Mouse (Mus musculus) liver, embryonic 13.5 days (tissue): Measurements from ENCODE around the gene Rbm5. TPM values are rescaled to one million over a fixed set of nuclear protein-coding genes. Genes with fewer than 3 reads are reported as not detected.

ENCODE experiments used
- ATAC-seq: fragments of 200-750 bp; cut with Nextera tagmentation; 2 replicates; pipeline ENCODE4 v1.8.0; 2017; ENCODE audit warnings: low read depth, mild to moderate bottlenecking, moderate number of reproducible peaks, moderate library complexity
- DNase-seq: peaks from one replicate; pipeline ENCODE4 v3.0.0; 2022
- H3K27ac ChIP-seq: fragments of 300-500 bp; sonication (generic); 2 replicates; pipeline ENCODE4 v1.5.1; 2015; ENCODE audit warnings: moderate library complexity, mild to moderate bottlenecking, inconsistent platforms
- H3K27me3 ChIP-seq: fragments of 300-500 bp; sonication (generic); 2 replicates; pipeline ENCODE4 v1.6.1; 2015; ENCODE audit warnings: mild to moderate bottlenecking, inconsistent platforms
- H3K36me3 ChIP-seq: fragments of 300-500 bp; sonication (generic); 2 replicates; pipeline ENCODE4 v1.6.1; 2015; ENCODE audit warnings: mild to moderate bottlenecking, inconsistent platforms
- H3K4me1 ChIP-seq: fragments of 300-500 bp; sonication (generic); replicated peaks from 2 replicates; pipeline ENCODE4 v1.6.1; 2015; ENCODE audit warnings: inconsistent platforms
- H3K4me2 ChIP-seq: fragments of 300-500 bp; sonication (generic); 2 replicates; pipeline ENCODE4 v1.6.1; 2015; ENCODE audit warnings: inconsistent platforms, mild to moderate bottlenecking, moderate library complexity
- H3K4me3 ChIP-seq: fragments of 300-500 bp; sonication (generic); replicated peaks from 2 replicates; pipeline ENCODE4 v1.5.1; 2015; ENCODE audit warnings: mild to moderate bottlenecking, inconsistent platforms
- H3K9ac ChIP-seq: fragments of 300-500 bp; sonication (generic); 2 replicates; pipeline ENCODE4 v1.6.1; 2015; ENCODE audit warnings: mild to moderate bottlenecking, inconsistent platforms
- H3K9me3 ChIP-seq: fragments of 300-500 bp; sonication (generic); replicated peaks from 2 replicates; pipeline ENCODE4 v1.6.1; 2016; ENCODE audit warnings: inconsistent platforms
- WGBS: fragments of 180-500 bp; shearing (Covaris S2); methylation state at CpG from one replicate; pipeline ENCODE4 v1.1.7; 2015; ENCODE audit not compliant: insufficient replicate concordance; 5-methylcytosine and 5-hydroxymethylcytosine counted together
- polyA plus RNA-seq: library from polyadenylated mRNA; unstranded; fragments of >200 nt; fragmentation: Nextera tagmentation; extraction: Ambion mirVana; gene quantifications from 2 replicates; pipeline ENCODE4 v1.2.1, GENCODE M21; 2015

Gene Rbm5
- polyA plus RNA-seq, 1 experiment from 2014 or later = 64.7 TPM

DNA sequence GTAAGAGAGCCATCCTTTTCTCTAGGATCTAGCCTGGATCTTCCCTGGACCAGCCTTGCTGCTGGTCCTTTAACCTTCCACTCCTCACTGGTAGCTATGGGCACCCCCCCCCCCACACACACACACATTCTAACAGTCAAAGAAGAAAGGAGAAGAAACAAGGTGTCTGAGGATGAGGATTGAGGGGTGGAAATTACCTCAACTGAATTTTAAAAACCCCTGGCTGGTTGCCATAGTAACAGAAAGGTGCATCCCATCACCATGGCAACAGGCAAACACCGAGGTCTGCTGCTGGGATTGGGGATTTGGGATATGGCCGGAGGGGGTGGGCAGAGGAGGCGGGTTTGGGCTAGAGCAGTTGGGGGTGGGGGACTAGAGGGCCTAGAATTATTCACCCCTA is 41.1 kb downstream of the Rbm5 start:
- Histone ChIP-seq H3K27ac (no peak overlapping the region), H3K27me3 (peaks cover 10% of the 10 kb centered on the region)
- DNase-seq = no peak

DNA sequence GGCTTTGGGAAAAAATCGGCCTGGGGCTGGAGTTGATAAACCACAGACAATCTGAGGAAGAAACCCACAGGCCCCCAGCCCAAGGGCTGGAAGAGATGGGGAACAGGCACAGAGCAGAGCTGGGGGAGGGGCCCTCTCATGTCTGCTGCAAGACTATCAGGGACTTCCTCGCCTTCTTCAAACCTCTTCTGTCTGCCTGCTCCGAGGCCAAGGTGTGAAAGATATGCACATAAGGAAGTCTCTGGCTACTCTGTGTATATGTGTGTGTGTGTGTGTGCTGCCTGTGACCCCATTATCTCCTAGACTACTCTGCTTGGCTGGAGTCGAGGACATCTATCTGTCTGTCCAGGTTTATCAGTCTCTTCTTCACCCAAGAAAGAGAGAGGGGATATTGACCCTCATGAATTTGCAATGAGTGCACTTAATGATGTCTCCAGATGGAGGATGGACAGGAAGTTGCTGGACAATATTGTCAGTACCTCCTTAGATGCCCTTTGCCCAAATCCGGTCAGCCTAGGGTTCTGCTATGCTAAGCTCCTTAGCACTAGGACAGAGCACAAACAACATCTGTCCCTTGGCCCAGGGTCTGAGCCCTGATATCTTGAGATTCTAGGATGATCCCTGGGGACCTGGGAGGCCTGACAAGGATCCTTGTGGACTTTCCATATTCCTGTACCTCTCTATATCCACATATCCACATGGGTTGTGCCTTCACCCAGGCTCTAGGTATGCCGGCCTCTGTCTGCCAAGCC is 41.7 kb downstream of the Rbm5 start:
- no peak for DNase-seq
- H3K36me3 ChIP-seq = no peaks in the 10 kb centered on the region
- H3K27ac ChIP-seq = no peak overlapping the region
- H3K4me1 ChIP-seq = peaks cover 16% of the 10 kb centered on the region
- H3K27me3 ChIP-seq = peaks cover 5% of the 10 kb centered on the region; the same call in 1 of the 2 replicates
- 37% methylated on average over 6 of the region's 6 CpGs for WGBS
- no peak overlapping the region for H3K4me3 ChIP-seq
- H3K4me2 ChIP-seq = no peak overlapping the region
- H3K9ac ChIP-seq = no peak overlapping the region
- H3K9me3 ChIP-seq = no peaks in the 10 kb centered on the region
- ATAC-seq = no peak

More for the DNA sequence above, 41.1 kb downstream of the Rbm5 start:
- no peak overlapping the region for H3K4me3 ChIP-seq
- no peak overlapping the region for H3K9ac ChIP-seq
- H3K9me3 ChIP-seq = no peaks in the 10 kb centered on the region
- no peaks in the 10 kb centered on the region for H3K36me3 ChIP-seq
- H3K4me2 ChIP-seq = no peak overlapping the region
- peaks cover 16% of the 10 kb centered on the region for H3K4me1 ChIP-seq
- 62% methylated on average over 3 of the region's 3 CpGs for WGBS
- ATAC-seq = no peak

DNA sequence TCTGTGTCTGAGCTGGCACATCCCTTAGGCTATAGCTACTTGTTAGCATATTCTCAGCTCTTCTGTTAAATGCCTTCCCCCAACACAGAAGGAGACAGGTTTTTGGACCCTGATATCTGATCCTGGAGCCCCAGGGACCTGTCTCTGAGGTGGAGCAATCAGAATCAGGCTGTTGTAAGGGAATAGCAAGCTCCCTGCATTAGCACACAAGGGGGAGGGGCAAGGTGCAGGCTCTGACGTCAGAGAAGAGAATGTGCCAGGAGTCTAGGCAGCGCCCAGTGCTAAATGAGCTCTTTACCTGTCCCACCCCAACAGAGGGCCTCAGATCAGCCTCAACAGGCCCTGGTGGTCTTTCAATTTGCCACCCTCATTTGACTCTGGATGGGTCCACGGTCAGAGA is 43.8 kb downstream of the Rbm5 start:
- WGBS = 49% methylated on average over 3 of the region's 3 CpGs
- DNase-seq = no peak

DNA sequence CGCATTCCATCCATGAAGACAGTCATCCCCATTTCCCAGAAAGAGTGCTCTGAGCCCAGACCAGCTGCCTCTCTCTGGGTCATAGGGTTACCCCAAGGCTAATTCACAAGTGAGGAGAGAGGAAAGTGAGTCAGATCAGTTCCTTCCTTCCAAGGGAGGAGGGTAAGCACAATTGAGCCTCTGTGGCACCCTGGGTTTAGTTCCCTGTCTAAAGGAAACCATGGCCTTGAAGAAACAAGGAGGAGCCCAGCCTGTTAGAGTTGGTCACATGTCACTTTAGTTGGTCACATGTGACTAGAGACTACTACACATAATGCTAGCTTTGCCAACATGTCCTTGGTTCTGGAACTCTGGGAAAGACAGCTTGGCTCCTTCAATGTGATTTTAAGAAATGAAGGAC is 46.0 kb downstream of the Rbm5 start:
- ATAC-seq (no peak), DNase-seq (no peak)

More for the DNA sequence above, 43.8 kb downstream of the Rbm5 start:
- no peaks in the 10 kb centered on the region for H3K9me3 ChIP-seq
- no peak for ATAC-seq
- H3K4me3 ChIP-seq = no peak overlapping the region
- peaks cover 12% of the 10 kb centered on the region for H3K27me3 ChIP-seq
- no peak overlapping the region for H3K9ac ChIP-seq
- no peak overlapping the region for H3K27ac ChIP-seq
- peaks cover 29% of the 10 kb centered on the region for H3K4me1 ChIP-seq
- H3K36me3 ChIP-seq = no peaks in the 10 kb centered on the region
- no peak overlapping the region for H3K4me2 ChIP-seq

DNA sequence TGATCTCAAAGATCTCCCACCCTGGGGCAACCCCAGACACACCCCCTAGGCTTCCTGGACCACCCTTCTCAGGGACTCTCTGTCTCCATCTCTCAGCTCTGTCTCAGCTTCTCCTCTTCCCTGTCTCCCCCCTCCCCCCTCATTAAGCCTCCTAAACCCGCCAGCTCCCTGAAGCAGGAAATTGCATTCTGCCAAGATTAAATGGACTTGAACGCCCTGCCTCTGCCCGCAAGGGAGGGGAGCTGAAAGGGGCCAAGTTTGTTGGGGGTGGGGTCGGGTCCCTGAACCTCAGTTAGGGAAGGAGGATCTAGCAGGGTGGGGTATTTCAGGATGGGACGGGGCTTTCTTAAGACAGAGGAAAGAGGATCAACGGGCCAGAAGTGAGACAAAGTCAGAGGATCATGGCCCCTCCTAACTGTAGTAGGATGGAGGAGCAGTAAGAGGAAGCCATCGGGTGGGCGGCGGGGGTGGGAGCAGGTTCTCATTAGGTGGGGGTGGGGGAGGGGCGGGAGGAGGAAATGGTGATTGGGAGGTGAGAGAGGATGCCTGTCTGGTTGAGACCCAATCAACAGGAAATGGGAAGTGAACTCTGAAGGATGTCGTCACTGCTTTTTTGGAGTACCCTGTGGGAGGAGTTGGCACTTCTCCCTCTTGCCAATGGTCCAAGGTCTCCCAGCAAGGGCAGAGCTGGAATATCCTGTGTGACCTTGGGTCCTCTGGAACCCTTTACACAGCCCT is 46.8 kb downstream of the Rbm5 start:
- 2% methylated on average over 11 of the region's 11 CpGs for WGBS
- Histone ChIP-seq H3K4me3 (no peak overlapping the region), H3K4me2 (peak overlapping the region; percentile 26; the same call in 1 of the 2 replicates), H3K27me3 (peaks cover 19% of the 10 kb centered on the region), H3K9ac (no peak overlapping the region), H3K36me3 (no peaks in the 10 kb centered on the region), H3K9me3 (no peaks in the 10 kb centered on the region), H3K4me1 (peaks cover 29% of the 10 kb centered on the region), H3K27ac (peak overlapping the region; percentile 48; the same call in 1 of the 2 replicates)
- no peak for DNase-seq
- ATAC-seq = peak; percentile 28; the same call in 1 of the 2 replicates

More for the DNA sequence above, 46.0 kb downstream of the Rbm5 start:
- Histone ChIP-seq H3K4me2 (no peak overlapping the region), H3K4me3 (no peak overlapping the region), H3K27me3 (peaks cover 14% of the 10 kb centered on the region), H3K36me3 (no peaks in the 10 kb centered on the region), H3K9ac (no peak overlapping the region), H3K27ac (peak overlapping the region; percentile 48), H3K4me1 (peaks cover 29% of the 10 kb centered on the region), H3K9me3 (no peaks in the 10 kb centered on the region)
- WGBS = 63% methylated on average over 1 of the region's 1 CpGs

DNA sequence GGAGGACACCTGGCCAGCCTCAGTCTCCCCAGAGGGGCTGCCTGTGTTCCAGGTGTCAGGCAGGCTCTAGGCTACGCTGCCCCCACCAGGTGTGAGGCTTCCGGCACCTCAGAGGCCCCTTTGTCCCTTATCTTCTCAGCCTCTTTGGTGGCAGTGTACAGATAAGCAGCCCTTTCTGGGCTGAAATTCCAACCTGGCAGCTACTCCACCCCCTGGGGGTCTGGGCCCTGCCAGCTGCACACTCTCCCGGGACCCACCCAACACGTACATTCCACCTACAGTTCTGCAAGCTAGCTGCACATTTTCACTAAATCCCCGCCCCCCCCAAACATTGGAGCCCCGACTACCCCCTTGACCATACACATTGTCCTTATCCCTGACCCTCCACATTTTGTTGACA is 47.5 kb downstream of the Rbm5 start:
- H3K4me1 ChIP-seq = peaks cover 29% of the 10 kb centered on the region
- no peak overlapping the region for H3K27ac ChIP-seq
- H3K9ac ChIP-seq = no peak overlapping the region
- DNase-seq (no peak), ATAC-seq (peak; percentile 39)
- H3K27me3 ChIP-seq = peaks cover 23% of the 10 kb centered on the region
- no peak overlapping the region for H3K4me3 ChIP-seq
- WGBS = 14% methylated on average over 6 of the region's 6 CpGs
- no peaks in the 10 kb centered on the region for H3K36me3 ChIP-seq
- peak overlapping the region; percentile 26; the same call in 1 of the 2 replicates for H3K4me2 ChIP-seq
- H3K9me3 ChIP-seq = no peaks in the 10 kb centered on the region

DNA sequence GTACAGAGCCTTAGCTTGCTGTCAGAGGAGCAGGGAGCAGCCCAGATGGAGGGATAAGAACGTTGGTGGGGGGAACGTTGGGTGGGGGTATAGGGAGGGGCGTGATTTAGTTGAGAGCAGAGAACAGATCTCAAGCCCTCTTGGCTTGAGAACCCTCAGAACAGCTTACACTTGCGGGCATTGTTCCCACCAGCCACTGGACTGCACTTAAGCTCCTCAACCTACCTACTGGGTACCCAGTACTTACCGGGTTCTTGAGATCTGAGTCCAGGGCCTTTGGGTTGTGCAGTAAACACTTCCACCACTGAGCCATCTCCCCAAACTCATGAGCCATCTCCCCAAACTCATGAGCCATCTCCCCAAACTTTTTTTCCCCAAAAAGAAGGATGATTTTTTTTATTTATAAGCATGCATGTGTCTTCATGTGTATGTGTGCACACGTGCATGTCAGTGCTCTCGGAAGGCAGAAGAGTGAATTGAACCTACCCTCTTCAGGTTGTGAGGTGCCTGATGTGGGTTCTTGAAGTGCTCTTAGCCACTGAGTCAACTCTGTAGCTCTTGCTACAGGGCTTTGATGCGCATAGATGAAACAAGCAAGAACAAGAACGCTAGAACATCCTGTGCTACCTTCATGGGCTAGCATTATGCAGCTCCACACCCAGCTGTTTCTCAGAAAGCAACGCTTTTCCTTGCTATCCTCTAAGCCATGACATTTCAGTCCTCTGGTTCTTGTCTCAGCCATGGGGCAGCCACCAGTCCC is 51.8 kb downstream of the Rbm5 start:
- peaks cover 52% of the 10 kb centered on the region for H3K27me3 ChIP-seq
- H3K9me3 ChIP-seq = no peaks in the 10 kb centered on the region
- H3K4me3 ChIP-seq = no peak overlapping the region
- H3K9ac ChIP-seq = no peak overlapping the region
- no peak for DNase-seq
- H3K4me1 ChIP-seq = peaks cover 21% of the 10 kb centered on the region
- ATAC-seq = no peak
- no peaks in the 10 kb centered on the region for H3K36me3 ChIP-seq
- H3K27ac ChIP-seq = no peak overlapping the region
- WGBS = 63% methylated on average over 10 of the region's 10 CpGs
- H3K4me2 ChIP-seq = no peak overlapping the region

DNA sequence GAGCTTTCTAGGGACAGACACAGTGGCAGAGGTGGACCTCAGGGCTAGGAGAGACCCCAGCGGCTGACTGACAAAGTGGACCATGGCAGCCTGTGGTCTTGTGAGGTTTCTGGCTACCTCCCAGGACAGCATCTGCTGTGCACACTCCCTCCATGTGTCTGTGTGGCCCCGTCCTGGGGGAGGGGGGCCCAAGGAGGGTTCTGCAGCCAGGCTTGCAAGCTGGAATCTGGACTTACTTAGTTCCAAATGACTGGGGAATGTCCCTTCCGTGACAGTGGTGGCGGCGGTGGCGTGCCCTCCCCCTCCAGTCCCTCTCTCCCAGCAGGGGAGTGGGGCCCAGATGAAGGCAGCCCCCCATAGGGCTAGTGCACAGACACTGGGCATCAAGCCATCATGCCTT is 53.8 kb downstream of the Rbm5 start:
- Histone ChIP-seq H3K27me3 (peaks cover 55% of the 10 kb centered on the region), H3K36me3 (no peaks in the 10 kb centered on the region), H3K9ac (no peak overlapping the region), H3K4me2 (no peak overlapping the region), H3K4me3 (no peak overlapping the region), H3K4me1 (peaks cover 12% of the 10 kb centered on the region; the same call in 1 of the 2 replicates), H3K27ac (no peak overlapping the region), H3K9me3 (no peaks in the 10 kb centered on the region)
- WGBS = 67% methylated on average over 6 of the region's 6 CpGs
- no peak for ATAC-seq
- no peak for DNase-seq

DNA sequence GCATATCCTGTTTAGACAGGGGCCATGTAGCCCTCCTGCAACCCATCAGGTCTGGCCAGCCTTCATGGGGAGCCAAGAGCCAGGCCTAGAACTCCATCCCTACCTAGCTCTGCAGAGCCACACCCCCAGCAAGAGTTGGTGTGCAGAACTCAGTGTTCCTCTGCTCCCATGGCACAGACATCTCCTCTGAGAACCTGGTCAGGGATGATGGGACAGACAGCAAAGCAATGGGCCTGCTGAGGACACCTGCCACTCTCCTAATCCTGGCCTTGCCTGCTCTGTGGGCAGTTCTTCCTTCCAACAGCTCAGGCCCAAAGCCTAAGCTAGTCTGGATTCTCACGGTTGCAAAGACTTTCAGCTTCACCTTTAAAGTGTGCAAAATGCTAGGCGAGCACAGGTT is 55.2 kb downstream of the Rbm5 start:
- peaks cover 12% of the 10 kb centered on the region; the same call in 1 of the 2 replicates for H3K4me1 ChIP-seq
- 63% methylated on average over 2 of the region's 2 CpGs for WGBS
- peaks cover 67% of the 10 kb centered on the region for H3K27me3 ChIP-seq
- no peak overlapping the region for H3K4me3 ChIP-seq
- H3K9me3 ChIP-seq = no peaks in the 10 kb centered on the region
- H3K36me3 ChIP-seq = no peaks in the 10 kb centered on the region
- H3K9ac ChIP-seq = no peak overlapping the region
- H3K27ac ChIP-seq = no peak overlapping the region
- no peak for ATAC-seq
- H3K4me2 ChIP-seq = no peak overlapping the region
- no peak for DNase-seq

DNA sequence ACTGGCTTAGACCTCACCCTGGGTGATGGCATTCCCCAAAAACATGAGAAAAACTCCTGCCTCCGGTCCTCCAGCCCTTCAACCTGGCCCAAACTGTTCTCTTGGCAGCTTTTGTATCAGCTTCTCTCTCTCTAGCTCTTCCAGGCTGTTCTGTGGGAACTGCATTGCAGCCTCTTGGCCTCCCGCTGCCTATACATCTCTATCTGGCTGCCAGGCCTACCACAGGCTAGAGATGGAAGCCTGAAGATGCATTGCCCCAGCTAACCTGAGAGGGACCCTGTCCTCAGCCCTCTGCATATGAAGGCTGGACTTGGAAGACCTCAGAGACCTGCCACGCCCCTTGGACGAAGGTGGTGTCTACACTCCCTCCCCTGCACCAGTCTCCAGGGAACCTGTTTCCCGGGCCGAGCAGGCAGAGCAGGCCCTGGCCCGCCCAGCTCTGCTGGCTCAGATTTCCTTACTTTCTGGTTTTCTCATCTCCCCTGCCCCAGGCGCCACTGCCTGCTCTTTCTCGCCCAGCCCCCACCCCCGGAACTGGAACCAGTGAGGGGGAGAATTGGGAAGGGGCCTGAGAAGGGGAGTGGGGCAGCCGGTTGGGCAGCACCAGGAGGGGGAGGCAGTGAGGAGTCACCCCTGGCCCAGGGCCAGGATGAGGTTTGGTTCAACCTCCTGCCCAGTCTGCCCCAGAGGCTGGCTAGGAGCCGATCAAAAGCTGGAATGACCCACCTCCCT is 56.4 kb downstream of the Rbm5 start:
- H3K27ac ChIP-seq = no peak overlapping the region
- peaks cover 22% of the 10 kb centered on the region for H3K4me1 ChIP-seq
- H3K9ac ChIP-seq = no peak overlapping the region
- H3K9me3 ChIP-seq = no peaks in the 10 kb centered on the region
- no peak overlapping the region for H3K4me3 ChIP-seq
- H3K36me3 ChIP-seq = no peaks in the 10 kb centered on the region
- WGBS = 35% methylated on average over 12 of the region's 12 CpGs
- DNase-seq = no peak
- peaks cover 78% of the 10 kb centered on the region for H3K27me3 ChIP-seq
- ATAC-seq = no peak
- no peak overlapping the region for H3K4me2 ChIP-seq
